Mouse (Mus musculus) bone marrow, adult 2 months (tissue): ENCODE results near the gene Atp10a.

Source experiments
- CTCF ChIP-seq: fragments of 200-500 bp; IDR thresholded peaks from 2 replicates; pipeline ENCODE4 v1.5.1; 2011; ENCODE audit warnings: low read length, control low read depth; ENCODE audit not compliant: control insufficient read depth, insufficient read depth
- POLR2A ChIP-seq: fragments of 200-500 bp; IDR thresholded peaks from 2 replicates; pipeline ENCODE4 v1.6.1; 2011; ENCODE audit warnings: low read depth, mild to moderate bottlenecking, control low read depth, low read length, borderline replicate concordance; ENCODE audit not compliant: control insufficient read depth

DNA sequence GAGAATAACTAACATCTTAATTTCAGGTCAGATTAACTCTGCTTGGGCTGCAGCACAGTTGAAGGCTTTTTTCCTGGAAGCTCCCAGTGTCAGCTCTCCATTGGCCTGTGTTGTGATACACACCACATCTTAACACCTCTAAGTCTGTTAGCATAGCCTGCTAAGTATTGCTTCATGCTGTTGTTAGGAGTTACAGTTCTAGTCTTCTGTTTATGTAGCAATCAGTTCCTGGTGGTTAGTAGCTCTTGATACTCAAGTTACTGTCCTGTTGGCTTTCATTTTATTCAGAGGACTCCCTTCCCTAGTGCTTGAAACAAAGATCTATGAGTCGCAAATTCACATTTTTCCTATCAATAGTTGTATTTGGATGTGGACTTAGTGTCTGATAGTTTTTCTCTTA, 39.7 kb downstream of the Atp10a start:
- TF ChIP-seq CTCF (no peak), POLR2A (no peak)
